Mouse (Mus musculus) stomach, postnatal 0 days (tissue): ENCODE results near the gene Pds5b.

Experiments
- CTCF ChIP-seq: IDR thresholded peaks from 2 replicates; pipeline ENCODE4 v1.5.1; 2016; ENCODE audit warnings: antibody characterized with exemption, low read depth, mild to moderate bottlenecking, moderate library complexity
- EP300 ChIP-seq: optimal IDR thresholded peaks from 2 replicates; pipeline ENCODE3; 2016; ENCODE audit warnings: antibody characterized with exemption

DNA sequence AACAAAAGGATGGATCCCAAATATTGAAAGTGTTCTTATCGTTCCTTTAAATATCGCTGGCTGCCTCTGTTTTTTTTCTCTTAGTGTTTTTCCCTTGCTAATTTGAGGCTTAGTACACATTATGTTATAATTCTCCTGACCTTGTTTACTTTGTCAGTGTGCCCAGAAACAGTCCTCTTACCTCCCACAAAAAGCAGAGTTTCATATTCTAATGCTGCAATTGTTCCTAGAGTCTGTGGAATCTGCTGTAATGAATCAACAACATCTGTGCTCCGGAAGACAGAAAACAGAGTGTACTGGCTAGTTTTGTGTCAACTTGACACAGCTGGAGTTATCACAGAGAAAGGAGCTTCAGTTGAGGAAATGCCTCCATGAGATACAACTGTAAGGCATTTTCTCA lies 149.8 kb downstream of the Pds5b start:
- no peak for TF ChIP-seq CTCF
- TF ChIP-seq EP300: no peak
